Mouse (Mus musculus): ENCODE measurements around the gene Gm20831. TPM values are rescaled to one million over a fixed set of nuclear protein-coding genes. Genes with fewer than 3 reads are reported as not detected.
"Not testable (repeated sequence)": the region's sequence is repeated elsewhere in the genome, so short reads cannot be mapped to it uniquely, and the experiment has no call there.

Gene Gm20831
- polyA plus RNA-seq (2017; shearing (Covaris generic)) = not detected

- ATAC-seq = not testable (repeated sequence)
Measured at GRCm38 (mm10) chrY:17874441-17874840, at the start of gene Gm20831, which contains the start of gene Gm20772. Gm20831 (plus strand) TSS chrY:17874741. Gm20772 (plus strand) TSS chrY:17874741.

GRCm38 (mm10) chrY:17846166-17846565, 28.4 kb upstream of the Gm20831 start, which contains the start of gene Gm21904:
Gm21904 (minus strand) TSS chrY:17846266.
- ATAC-seq = not testable (repeated sequence)

- not testable (repeated sequence) for ATAC-seq
Measured at GRCm38 (mm10) chrY:17937230-17937629, 62.7 kb downstream of the Gm20831 start, which contains the start of gene Srsy. Srsy (minus strand) TSS chrY:17937330.

Other genes starting within 250 kb of the Gm20831 start
- not detected for gene Gm21904, start 28.5 kb upstream of the Gm20831 start, polyA plus RNA-seq (2017; shearing (Covaris generic))
- not detected for gene Gm20772, start within 50 bp of the Gm20831 start, polyA plus RNA-seq (2017; shearing (Covaris generic))
- not detected for gene Srsy, start 62.6 kb downstream of the Gm20831 start, polyA plus RNA-seq (2017; shearing (Covaris generic))
- not detected for gene Gm21764, start 187.1 kb downstream of the Gm20831 start, polyA plus RNA-seq (2017; shearing (Covaris generic))
- gene Ssty1, start 214.4 kb downstream of the Gm20831 start, polyA plus RNA-seq (2017; shearing (Covaris generic)) = not detected

All from inflammation-experienced regulatory T-cells, adult 6 months (primary cell).